Mouse (Mus musculus) stomach, embryonic 15.5 days (tissue): ENCODE measurements around the gene Rfc5. TPM values are rescaled to one million over a fixed set of nuclear protein-coding genes. Genes with fewer than 3 reads are reported as not detected.

Source experiments
- ATAC-seq: fragments of 200-750 bp; cut with Nextera tagmentation; 2 replicates; pipeline ENCODE4 v1.8.0; 2017; ENCODE audit warnings: low read depth, moderate number of reproducible peaks, moderate TSS enrichment; ENCODE audit not compliant: insufficient read depth, low FRiP score
- H3K27ac ChIP-seq: fragments of 300-500 bp; sonication (generic); 2 replicates; pipeline ENCODE4 v1.5.1; 2015; ENCODE audit warnings: mild to moderate bottlenecking, inconsistent platforms
- H3K27me3 ChIP-seq: fragments of 300-500 bp; sonication (generic); replicated peaks from 2 replicates; pipeline ENCODE4 v1.6.1; 2015; ENCODE audit warnings: inconsistent platforms
- H3K36me3 ChIP-seq: fragments of 300-500 bp; sonication (generic); 2 replicates; pipeline ENCODE4 v1.6.1; 2015; ENCODE audit warnings: inconsistent platforms
- H3K4me1 ChIP-seq: fragments of 300-500 bp; sonication (generic); 2 replicates; pipeline ENCODE4 v1.6.1; 2015; ENCODE audit warnings: inconsistent platforms
- H3K4me2 ChIP-seq: fragments of 300-500 bp; sonication (generic); 2 replicates; pipeline ENCODE4 v1.6.1; 2015; ENCODE audit warnings: mild to moderate bottlenecking, inconsistent platforms
- H3K4me3 ChIP-seq: fragments of 300-500 bp; sonication (generic); replicated peaks from 2 replicates; pipeline ENCODE4 v1.5.1; 2015; ENCODE audit warnings: inconsistent platforms
- H3K9ac ChIP-seq: fragments of 300-500 bp; sonication (generic); 2 replicates; pipeline ENCODE4 v1.6.1; 2015; ENCODE audit warnings: inconsistent platforms
- H3K9me3 ChIP-seq: fragments of 300-500 bp; sonication (generic); 2 replicates; pipeline ENCODE4 v1.6.1; 2016; ENCODE audit warnings: inconsistent platforms
- WGBS: fragments of 180-500 bp; shearing (Covaris S2); methylation state at CpG from one replicate; pipeline ENCODE4 v1.1.7; 2015; 5-methylcytosine and 5-hydroxymethylcytosine counted together
- polyA plus RNA-seq: library from polyadenylated mRNA; unstranded; fragments of >200 nt; fragmentation: Nextera tagmentation; extraction: Ambion mirVana; gene quantifications from 2 replicates; pipeline ENCODE4 v1.2.1, GENCODE M21; 2015

The Rfc5 gene
- polyA plus RNA-seq, 1 experiment from 2014 or later = 76.8 TPM

DNA sequence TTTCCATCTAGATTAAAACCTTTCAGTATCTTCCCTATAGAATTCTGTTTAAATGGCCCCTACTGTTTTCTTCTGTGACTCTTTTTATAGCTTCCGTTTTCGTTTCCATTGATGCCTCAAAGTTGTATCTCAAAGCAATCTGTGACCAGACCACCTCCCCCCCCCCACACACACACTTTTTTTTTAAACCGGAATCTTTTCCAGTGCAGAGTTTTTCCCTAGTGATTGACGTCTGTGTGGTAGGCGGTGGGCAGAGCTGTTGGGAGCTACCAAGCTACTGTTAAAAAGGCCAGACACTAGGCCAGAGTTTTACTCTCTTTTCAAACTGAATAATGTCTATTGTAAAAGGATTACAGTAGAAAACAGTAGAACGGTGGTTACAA lies 30.6 kb downstream of the Rfc5 start:
- Histone ChIP-seq H3K36me3 (no peaks in the 10 kb centered on the region), H3K9me3 (no peaks in the 10 kb centered on the region), H3K27ac (peak overlapping the region; percentile 84), H3K9ac (peak overlapping the region; percentile 64; the same call in 1 of the 2 replicates), H3K4me1 (peaks cover 42% of the 10 kb centered on the region), H3K27me3 (no peaks in the 10 kb centered on the region), H3K4me2 (peak overlapping the region; percentile 80), H3K4me3 (peak overlapping the region; percentile 68)
- 15% methylated on average over 6 of the region's 6 CpGs for WGBS
- ATAC-seq = no peak

DNA sequence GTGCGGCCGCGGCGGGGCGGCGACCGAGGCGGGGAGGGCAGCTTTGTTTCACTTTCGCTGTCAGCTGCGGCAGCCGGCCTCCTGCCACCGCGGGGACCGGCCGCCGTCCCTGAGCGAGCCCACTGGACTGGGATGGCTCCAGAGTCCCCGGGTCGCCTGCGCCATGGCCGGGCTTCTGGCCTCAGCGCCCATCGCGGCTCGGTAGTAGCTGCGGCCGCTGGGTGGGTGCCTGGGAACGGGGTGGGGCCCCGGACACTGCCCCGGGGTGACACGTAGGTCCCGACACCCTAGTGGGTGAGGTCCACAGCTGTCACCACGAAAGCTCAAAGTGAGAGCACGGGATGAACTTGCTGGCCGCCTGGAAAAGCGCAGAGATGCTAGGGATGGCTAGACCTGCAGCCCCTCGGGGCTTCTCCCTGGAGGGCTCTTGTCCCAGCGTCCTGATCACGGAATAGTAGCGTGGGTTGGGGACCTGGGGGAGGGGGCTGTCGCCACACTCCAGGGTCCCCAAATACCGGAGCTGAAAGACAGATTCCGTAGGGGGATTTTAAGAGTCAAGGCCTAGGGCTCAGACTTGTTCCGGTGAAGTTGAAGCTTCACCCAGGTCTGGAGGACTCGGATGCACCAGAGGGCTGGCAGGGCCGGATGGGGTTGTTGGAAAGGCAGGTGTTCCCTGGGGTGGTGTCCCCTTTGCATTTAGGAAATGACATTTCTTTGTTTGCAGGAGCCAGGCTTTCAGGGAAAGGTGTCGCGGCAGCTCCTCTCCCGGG lies 31.2 kb downstream of the Rfc5 start:
- no peaks in the 10 kb centered on the region for H3K9me3 ChIP-seq
- H3K4me3 ChIP-seq = peak overlapping the region; percentile 68
- WGBS = 2% methylated on average over 48 of the region's 49 CpGs
- H3K4me2 ChIP-seq = peak overlapping the region; percentile 80
- H3K9ac ChIP-seq = peak overlapping the region; percentile 64
- peak overlapping the region; percentile 84 for H3K27ac ChIP-seq
- ATAC-seq = peak; percentile 19
- no peaks in the 10 kb centered on the region for H3K36me3 ChIP-seq
- no peaks in the 10 kb centered on the region for H3K27me3 ChIP-seq
- peaks cover 38% of the 10 kb centered on the region for H3K4me1 ChIP-seq

DNA sequence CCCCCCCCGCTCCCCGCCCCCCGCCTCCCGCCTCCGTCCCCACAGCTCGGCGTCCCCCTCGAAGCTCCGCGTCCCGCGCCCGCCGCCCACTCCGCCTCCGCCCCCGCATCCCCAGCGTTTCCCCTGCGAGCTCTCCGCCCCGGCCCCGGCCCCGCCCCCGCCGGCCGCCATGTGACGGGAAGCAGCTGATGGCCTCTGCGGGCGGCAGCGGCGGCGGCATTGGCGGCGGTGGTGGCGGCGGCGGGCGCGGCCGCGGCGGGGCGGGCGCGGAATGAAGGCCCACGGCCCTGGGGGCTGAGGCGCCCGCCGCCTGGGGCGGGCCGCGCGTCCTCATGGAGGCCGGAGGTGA lies 31.7 kb downstream of the Rfc5 start, which contains the start of gene Wsb2:
TSS of gene Wsb2 (plus strand) at position 176 of the 349 bp plus-strand sequence.
- Histone ChIP-seq H3K4me1 (peaks cover 36% of the 10 kb centered on the region), H3K4me2 (peak within 1 kb of the TSS; percentile 80), H3K9me3 (no peaks in the 10 kb centered on the region), H3K4me3 (peak within 1 kb of the TSS; percentile 68), H3K27me3 (no peaks in the 10 kb centered on the region), H3K27ac (peak within 1 kb of the TSS; percentile 84), H3K9ac (peak within 1 kb of the TSS; percentile 64), H3K36me3 (no peaks in the 10 kb centered on the region)
- 0% methylated on average over 15 of the region's 54 CpGs for WGBS
- ATAC-seq = peak; percentile 63

DNA sequence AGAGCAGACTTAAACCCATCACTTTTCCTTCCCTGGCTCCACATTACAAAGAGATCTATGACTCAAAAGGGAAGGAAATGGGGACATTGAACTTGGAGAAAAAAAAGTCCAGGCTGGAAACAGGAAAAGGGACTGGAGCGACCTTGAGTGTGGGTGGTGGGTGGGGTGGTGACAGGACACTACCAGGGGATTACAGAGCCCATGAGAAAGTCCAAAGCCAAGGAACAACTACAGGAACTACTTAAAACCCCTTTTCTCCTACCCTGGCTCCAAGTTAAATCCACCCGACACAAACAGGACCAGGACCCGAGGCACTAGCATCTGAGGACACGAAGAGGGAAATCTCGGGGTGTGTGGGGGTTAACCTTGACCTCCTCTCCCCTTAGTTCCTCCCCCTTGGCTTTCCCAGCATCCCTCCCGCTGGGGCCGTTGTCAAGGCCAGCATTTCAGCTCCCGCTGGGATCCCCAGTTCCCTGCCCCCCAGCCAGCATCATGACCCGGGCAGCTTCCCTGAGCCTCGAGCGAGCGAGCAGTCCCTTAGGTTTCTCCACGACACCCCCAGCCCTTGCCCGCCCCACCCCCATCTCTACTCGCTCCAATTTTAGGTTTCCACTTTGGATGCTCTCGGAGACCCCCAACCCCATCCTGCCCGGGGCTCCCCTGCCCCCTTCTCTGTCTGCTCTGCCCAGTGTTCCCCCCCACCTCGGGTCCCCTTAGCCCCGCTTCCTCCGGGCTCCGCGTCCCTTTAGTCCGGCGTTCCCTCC lies 32.3 kb downstream of the Rfc5 start:
- peaks cover 31% of the 10 kb centered on the region for H3K4me1 ChIP-seq
- under 1% methylated on average over 24 of the region's 24 CpGs for WGBS

DNA sequence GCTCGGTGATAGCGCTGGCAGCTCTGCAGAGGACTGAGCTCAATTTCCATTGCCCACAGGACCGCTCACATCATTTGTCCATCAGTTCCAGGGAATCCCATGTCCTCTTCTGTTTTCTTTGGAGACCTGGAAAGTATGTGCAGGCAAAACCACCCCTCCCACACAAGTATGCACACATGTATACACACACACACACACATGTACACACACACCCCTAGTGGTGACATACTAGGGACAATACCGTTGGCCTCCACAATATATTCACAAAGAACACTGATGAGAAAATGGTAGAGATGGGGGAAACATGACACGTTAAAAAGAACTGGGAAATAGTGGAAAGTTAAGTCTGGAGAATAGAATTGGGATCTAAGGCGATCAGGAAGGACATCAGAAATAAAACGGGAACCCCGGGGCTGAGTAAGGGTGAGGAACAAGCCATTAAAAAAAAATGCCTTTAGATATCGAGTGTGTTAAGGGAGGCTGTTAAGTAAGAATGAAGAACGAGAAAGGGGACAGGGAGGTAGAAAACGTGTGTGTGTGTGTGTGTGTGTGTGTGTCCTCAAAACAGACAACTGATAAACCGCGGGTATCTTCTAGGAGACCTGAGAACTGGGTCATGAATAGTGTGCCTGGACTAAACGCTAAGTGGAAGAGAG lies 33.1 kb downstream of the Rfc5 start:
- Histone ChIP-seq H3K36me3 (peaks cover under 1% of the 10 kb centered on the region; the same call in 1 of the 2 replicates), H3K27me3 (no peaks in the 10 kb centered on the region), H3K9ac (no peak overlapping the region), H3K27ac (peak overlapping the region; percentile 84), H3K4me2 (peak overlapping the region; percentile 80), H3K9me3 (no peaks in the 10 kb centered on the region), H3K4me3 (peak overlapping the region; percentile 68; the same call in 1 of the 2 replicates), H3K4me1 (peaks cover 27% of the 10 kb centered on the region)
- 39% methylated on average over 14 of the region's 14 CpGs for WGBS
- ATAC-seq = no peak

More for the DNA sequence above, 32.3 kb downstream of the Rfc5 start:
- no peaks in the 10 kb centered on the region for H3K27me3 ChIP-seq
- ATAC-seq = peak; percentile 5; the same call in 1 of the 2 replicates
- peak overlapping the region; percentile 68 for H3K4me3 ChIP-seq
- peak overlapping the region; percentile 80 for H3K4me2 ChIP-seq
- no peaks in the 10 kb centered on the region for H3K9me3 ChIP-seq
- peak overlapping the region; percentile 17; the same call in 1 of the 2 replicates for H3K9ac ChIP-seq
- H3K36me3 ChIP-seq = no peaks in the 10 kb centered on the region
- H3K27ac ChIP-seq = peak overlapping the region; percentile 84

DNA sequence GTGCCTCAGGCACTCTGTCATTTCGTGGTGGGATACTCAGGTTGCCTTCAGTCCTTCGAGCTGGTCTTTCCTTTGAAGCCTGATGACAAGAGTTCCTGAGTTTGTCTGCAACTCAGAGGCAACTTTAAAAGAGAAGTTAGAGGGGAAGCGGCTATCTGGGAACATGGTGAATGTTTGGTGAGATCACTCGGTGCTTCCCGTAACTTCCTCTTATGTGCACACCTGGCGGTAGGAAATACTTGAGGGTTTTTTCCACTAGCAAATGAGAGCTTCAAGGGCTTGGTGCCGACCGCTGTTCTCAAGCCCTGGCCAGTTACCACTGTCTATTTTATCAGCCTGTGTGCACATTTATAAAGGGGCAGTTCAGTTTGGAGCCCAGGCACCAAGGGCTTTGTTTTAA lies 34.7 kb downstream of the Rfc5 start:
- Histone ChIP-seq H3K27me3 (no peaks in the 10 kb centered on the region), H3K27ac (no peak overlapping the region), H3K9ac (no peak overlapping the region), H3K4me2 (no peak overlapping the region), H3K4me3 (no peak overlapping the region), H3K36me3 (peaks cover 11% of the 10 kb centered on the region), H3K9me3 (no peaks in the 10 kb centered on the region), H3K4me1 (peaks cover 12% of the 10 kb centered on the region)
- 80% methylated on average over 8 of the region's 8 CpGs for WGBS
- ATAC-seq = no peak

DNA sequence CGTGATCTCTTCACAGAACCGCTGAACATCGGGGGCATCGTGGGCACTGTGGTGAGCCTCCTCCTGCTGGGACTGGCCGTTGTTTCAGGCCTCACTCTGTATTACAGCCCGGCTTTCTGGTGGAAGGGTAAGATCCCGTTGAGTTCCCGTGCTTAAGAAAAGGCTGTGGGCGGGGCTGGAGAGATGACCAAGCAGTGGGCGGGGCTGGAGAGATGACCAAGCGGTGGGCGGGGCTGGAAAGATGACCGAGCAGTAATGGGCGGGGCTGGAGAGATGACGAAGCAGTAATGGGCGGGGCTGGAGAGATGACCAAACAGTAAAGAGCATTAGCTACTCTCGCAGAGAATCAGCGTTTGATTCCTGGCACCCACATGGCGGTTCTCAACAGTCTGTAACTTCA lies 40.6 kb downstream of the Rfc5 start:
- no peak overlapping the region for H3K9ac ChIP-seq
- no peak; the same call in 1 of the 2 replicates for ATAC-seq
- H3K4me3 ChIP-seq = no peak overlapping the region
- no peak overlapping the region for H3K27ac ChIP-seq
- H3K36me3 ChIP-seq = peaks cover 18% of the 10 kb centered on the region
- no peaks in the 10 kb centered on the region for H3K27me3 ChIP-seq
- no peaks in the 10 kb centered on the region for H3K4me1 ChIP-seq
- no peak overlapping the region for H3K4me2 ChIP-seq
- no peaks in the 10 kb centered on the region for H3K9me3 ChIP-seq
- 37% methylated on average over 19 of the region's 19 CpGs for WGBS

DNA sequence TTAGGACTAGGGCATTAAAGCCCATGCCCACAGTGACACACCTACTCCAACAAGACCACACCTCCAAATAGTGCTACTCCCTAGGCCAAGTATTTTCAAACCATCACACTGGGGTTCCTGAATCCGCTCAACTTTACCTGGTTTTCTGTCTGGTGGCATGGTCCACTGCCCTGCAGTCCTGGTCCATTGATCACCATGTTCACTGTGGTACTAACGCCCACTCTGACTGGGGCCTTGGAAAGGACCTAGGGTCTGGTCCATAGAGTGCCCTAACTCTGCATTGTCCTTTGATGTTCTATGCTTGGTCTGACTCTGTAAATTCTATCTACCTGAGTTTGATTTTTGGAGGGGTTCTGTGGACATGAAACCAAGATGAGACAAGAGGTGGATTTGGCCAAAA lies 41.0 kb downstream of the Rfc5 start:
- no peaks in the 10 kb centered on the region for H3K27me3 ChIP-seq
- H3K9ac ChIP-seq = no peak overlapping the region
- no peaks in the 10 kb centered on the region for H3K4me1 ChIP-seq
- ATAC-seq = no peak
- H3K27ac ChIP-seq = no peak overlapping the region
- H3K9me3 ChIP-seq = no peaks in the 10 kb centered on the region
- no peak overlapping the region for H3K4me3 ChIP-seq
- no peak overlapping the region for H3K4me2 ChIP-seq
- WGBS = 95% methylated on average over 2 of the region's 2 CpGs
- H3K36me3 ChIP-seq = peaks cover 18% of the 10 kb centered on the region

DNA sequence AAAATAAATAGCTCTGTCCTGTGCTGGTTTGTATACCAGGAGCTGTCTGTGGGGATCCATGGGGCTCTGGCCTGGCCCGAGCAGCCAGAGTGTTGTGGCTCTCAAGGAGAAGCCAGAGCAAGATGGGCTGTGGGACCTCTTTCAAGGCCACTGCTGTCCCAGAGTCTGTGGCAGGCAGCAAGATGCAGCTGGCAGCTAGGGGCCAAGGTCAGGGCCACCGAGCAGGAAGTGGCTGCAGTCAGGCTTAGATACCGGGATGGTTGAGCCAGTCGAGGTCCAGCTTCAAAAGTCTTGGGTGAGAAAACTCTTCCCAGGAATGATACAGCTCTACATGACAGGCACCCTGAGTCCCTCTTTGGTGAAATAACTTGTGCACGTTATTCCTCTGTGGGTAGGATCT lies 41.8 kb downstream of the Rfc5 start:
- no peaks in the 10 kb centered on the region for H3K9me3 ChIP-seq
- no peak overlapping the region for H3K4me3 ChIP-seq
- H3K4me1 ChIP-seq = no peaks in the 10 kb centered on the region
- no peak overlapping the region for H3K27ac ChIP-seq
- no peak for ATAC-seq
- no peak overlapping the region for H3K9ac ChIP-seq
- peaks cover 18% of the 10 kb centered on the region for H3K36me3 ChIP-seq
- no peaks in the 10 kb centered on the region for H3K27me3 ChIP-seq
- WGBS = 66% methylated on average over 5 of the region's 5 CpGs
- H3K4me2 ChIP-seq = no peak overlapping the region

DNA sequence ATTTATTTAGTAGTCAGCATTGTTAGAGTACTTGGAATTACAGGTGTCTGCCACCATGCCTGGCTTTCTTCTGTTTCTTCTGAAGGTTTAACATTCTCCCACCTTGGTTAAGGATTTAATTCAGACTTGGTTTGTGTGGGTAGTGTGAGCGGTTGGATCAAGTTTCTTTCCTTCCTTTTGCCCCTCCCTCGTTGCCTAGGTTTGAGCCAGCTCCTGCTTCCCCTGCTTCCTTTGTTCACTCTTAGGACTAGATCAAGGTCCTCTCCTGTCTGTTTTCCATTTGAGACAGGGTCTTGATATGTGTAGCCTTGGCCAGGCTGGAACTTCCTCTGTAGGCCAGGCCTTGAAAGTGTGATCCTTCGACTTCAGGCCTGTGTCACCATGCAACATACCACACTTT lies 42.6 kb downstream of the Rfc5 start:
- 50% methylated on average over 3 of the region's 3 CpGs for WGBS
- no peak for ATAC-seq
- Histone ChIP-seq H3K27ac (no peak overlapping the region), H3K4me3 (no peak overlapping the region), H3K4me2 (no peak overlapping the region), H3K9ac (no peak overlapping the region), H3K4me1 (no peaks in the 10 kb centered on the region), H3K36me3 (peaks cover 18% of the 10 kb centered on the region), H3K9me3 (no peaks in the 10 kb centered on the region), H3K27me3 (no peaks in the 10 kb centered on the region)

DNA sequence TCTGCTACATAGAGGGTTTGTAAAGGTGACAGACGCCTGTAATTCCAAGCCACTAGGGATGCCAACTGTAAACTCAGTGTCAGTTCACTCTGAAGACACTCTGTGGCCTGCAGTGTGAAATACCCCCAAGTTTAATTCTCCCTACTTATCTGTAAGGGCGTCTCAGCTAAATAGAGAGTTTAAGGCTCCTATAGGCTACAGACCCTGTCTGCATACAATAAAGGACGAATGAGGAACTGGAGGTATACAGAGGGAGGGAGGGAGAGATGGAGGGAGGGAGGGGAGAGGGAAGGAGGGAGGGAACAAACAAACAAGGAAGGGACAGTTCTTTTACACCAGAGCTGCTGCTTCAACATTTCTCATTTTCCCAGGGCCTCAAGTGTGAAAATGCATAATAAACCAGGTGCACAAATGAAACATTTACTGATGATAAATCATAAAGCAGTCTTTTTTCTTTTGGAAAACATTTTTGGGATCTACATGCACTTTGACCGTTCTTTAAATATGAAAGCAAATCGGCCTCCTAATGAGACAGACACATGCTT lies 43.3 kb downstream of the Rfc5 start:
- H3K4me2 ChIP-seq = no peak overlapping the region
- no peak overlapping the region for H3K4me3 ChIP-seq
- 73% methylated on average over 5 of the region's 5 CpGs for WGBS
- H3K27me3 ChIP-seq = no peaks in the 10 kb centered on the region
- no peaks in the 10 kb centered on the region for H3K4me1 ChIP-seq
- H3K36me3 ChIP-seq = peaks cover 14% of the 10 kb centered on the region
- no peak overlapping the region for H3K27ac ChIP-seq
- no peak for ATAC-seq
- no peak overlapping the region for H3K9ac ChIP-seq
- H3K9me3 ChIP-seq = no peaks in the 10 kb centered on the region
